Mouse (Mus musculus) adrenal gland, postnatal 36 days (tissue): ENCODE data around the gene 2410004B18Rik. TPM values are rescaled to one million over a fixed set of nuclear protein-coding genes. Genes with fewer than 3 reads are reported as not detected.
"Not testable (repeated sequence)": the region's sequence is repeated elsewhere in the genome, so short reads cannot be mapped to it uniquely, and the experiment has no call there.

Source experiments
- DNase-seq, 2 experiments: peaks; one replicate each; pipeline ENCODE4 v3.0.0; 2021; ENCODE audit warnings: mixed read lengths in 1 of 2
- long read RNA-seq, 2 experiments: library from polyadenylated mRNA; stranded (forward); transcript quantifications; one replicate each; pipeline ENCODE4 v2.0.0; 2021; ENCODE audit warnings: borderline sequencing depth in 2 of 2
- total RNA-seq, 2 experiments: library from RNA; stranded (reverse); gene quantifications; 2 replicates each; pipeline ENCODE4 v1.2.3; 2021

The 2410004B18Rik gene
- total RNA-seq, result 10 to 100 TPM; 22.3 to 22.8 TPM
- long read RNA-seq, experiment 1, transcript 2410004B18Rik-207 (3 exons, 724 nt), result minor isoform, 5 of 48 reads
- long read RNA-seq, experiment 1, transcript 2410004B18Rik-201 (3 exons, 1,547 nt), result major isoform, 28 of 48 reads
- long read RNA-seq, experiment 1, transcript 2410004B18Rik-202 (4 exons, 1,644 nt), result minor isoform, 6 of 48 reads
- long read RNA-seq, experiment 1, partial matches to known transcripts, result 2 of 48 reads
- long read RNA-seq, experiment 1, other reads (novel, unspliced or antisense), result 4 of 48 reads
- long read RNA-seq, experiment 2, transcript 2410004B18Rik-201 (3 exons, 1,547 nt), result major isoform, 10 of 17 reads
- long read RNA-seq, experiment 2, partial matches to known transcripts, result 2 of 17 reads
- long read RNA-seq, experiment 2, other reads (novel, unspliced or antisense), result 1 of 17 reads

DNA sequence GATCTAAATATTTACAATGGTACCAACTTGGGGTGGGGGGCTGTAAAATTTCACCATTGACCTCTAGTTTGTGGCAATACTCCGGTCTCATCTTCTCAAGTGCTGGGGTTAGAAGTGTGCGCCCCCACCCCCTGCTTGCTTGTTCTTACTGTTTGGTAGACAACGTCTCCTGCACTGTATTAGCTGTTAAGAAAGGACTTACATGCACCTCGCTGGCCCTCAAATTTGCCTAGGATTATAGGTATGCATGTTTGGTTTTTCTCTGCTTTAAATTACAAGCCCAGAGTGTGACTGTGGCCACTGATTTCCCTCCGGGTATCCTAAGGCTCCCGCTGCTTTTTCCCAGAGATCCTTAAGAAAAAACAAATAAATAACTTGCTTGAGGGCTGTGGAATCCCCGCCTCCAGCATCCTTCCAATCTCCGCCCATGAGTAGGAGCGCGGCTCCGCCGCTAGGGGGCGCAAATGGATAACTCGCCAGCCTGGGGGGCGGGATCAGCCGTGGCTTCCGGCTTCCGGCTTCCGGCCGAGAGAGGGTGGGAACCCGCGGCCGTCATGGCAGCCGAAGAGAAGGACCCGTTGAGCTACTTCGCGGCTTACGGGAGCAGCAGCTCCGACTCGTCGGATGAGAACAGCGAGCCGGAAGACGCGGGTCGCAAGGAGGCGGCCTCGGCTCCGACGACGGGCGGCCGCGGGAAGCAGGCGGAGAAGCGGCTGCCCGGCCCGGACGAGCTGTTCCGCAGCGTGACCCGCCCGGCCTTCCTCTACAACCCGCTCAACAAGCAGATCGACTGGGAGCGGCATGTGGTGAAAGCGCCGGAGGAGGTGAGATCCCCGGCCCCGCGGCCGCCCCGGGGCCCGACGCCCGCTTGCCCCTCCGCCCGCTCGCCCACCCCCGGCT, at the start of gene 2410004B18Rik:
Gene 2410004B18Rik, plus strand, starts transcription at position 510 of the 900 bp plus-strand sequence.
- DNase-seq, result peak; percentile 93 to 96

DNA sequence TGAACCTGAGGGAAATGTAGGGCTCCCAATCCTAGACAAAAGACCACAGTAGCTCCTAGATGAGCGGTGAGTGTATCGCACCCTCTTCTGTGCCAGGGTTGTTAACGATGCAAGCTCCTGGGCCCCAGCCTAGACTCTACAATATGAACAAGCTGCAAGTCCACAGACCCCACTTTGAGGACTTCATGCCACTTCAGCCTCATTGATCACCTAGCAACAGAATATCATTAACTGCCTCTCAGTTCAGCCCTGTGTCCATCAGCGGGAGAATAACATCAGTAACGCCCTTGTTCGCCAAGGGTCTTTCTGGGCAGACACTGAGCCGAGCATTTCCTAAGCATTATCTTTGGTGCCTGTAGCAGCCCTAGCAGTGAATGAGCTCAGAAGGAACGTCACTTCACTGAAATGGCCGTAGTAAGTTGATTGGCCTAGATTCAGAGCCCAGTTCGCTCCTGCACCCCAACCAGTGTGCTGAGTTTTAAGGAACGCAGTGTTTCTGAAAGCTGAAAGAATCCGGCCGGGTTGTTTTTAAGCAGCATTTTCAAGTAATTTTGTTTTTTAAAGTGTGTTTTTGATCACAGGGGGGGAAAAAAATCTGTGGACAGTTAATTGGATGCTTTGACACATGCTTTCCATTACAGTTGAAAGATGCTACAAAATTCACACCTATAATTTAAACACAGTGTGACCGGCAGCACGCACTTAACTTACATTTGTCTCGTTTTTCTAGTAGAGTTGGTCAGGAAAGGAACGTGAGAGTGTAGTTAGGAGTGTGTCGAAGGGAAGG, 47.3 kb upstream of the 2410004B18Rik start:
- DNase-seq, result no peak

DNA sequence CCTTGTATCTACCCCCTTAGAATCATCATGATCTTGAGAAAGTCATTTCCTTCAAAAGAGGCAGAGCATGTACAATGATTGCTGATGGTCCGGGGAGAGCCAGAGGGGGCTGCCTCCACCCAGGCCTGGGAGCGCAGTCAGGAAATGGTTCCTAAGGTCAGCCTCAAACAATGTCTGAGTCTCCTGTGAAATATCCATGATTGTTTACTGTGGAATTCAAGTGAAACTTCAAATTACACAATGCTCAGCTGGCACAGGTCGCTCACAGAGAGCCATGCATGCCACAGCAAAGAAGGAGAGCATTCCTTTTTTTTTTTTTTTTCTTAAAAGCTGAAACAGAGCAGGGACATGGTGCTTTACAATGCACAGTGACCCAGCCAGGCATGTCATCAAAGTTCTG, 45.4 kb upstream of the 2410004B18Rik start:
- no peak for DNase-seq

DNA sequence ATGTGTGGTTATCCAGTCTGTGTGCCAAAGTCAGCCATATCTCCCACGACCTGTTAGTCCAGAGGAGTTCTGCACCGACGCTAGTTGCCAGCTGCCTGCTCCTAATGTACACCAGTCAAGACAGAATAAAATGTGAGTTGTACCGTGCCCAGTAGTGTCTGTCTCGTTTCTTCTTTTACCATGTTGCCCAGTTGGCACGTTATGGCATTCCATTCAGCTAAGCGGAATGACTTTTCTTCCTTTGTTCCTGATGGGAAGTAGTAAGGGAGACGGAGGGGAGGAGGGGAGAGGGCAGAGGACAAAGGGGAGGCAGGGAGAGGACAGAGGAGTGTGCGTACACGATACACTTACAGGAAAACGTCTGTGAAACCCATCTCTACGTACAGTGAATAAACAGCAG, 43.7 kb upstream of the 2410004B18Rik start:
- DNase-seq, result no peak

DNA sequence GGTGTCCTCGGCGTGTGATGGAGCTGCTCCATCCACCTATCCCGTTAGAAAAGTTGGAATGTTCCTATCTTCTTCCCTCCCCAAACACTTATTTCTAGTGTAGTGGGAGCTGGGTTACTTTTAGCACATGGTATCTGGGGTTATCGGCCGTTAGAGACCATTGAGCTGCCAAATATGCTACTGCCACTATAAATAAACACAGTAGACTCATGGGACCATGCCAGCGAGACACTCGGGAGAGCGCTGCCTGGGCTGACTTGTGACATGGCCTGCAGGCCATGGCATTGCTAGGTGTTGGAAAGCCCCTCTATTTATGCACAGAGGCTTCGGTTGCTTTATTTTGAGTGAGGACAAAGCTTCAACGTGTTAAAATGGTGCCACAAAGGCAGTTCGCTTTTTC, 40.1 kb upstream of the 2410004B18Rik start:
- DNase-seq, result peak in 1 of 2 experiments; percentile 16

DNA sequence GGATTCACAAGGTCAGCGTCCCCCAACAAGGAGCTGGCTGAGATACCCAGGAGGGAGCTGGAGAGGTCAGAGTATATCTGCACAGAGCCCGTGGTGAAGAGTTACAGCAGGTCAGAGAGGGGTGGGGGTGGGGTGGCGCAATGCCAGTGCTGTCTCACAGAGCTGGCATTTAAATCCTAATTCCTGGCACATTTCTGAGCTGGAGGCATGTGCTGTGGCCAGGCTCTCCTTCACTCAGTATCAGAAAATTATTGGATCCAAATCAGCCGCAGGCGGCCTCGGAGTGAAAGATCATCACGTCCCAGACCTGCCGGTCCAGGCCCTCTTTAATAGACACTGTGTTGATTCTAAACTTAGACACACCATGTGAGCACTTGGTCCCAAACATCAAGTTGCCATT, 38.0 kb upstream of the 2410004B18Rik start:
- no peak for DNase-seq

DNA sequence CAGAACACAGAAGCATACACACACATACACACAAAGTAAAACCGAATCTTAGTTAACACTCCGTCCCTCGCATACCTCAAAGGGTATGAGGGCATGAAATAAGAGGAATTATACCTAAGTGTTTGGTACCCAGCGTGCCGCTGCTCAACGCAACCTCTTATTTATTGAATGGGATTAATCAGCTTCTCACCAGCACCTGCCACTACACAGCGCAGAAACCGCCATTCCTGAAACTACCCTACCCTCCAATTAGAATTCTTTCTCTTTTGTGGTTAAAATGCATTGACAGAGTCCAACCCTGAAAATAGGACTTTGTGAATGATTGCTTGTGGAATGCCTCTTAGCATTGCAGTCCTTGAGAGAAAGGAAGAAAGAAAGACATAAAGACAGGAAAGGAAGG, 34.3 kb upstream of the 2410004B18Rik start:
- no peak for DNase-seq

DNA sequence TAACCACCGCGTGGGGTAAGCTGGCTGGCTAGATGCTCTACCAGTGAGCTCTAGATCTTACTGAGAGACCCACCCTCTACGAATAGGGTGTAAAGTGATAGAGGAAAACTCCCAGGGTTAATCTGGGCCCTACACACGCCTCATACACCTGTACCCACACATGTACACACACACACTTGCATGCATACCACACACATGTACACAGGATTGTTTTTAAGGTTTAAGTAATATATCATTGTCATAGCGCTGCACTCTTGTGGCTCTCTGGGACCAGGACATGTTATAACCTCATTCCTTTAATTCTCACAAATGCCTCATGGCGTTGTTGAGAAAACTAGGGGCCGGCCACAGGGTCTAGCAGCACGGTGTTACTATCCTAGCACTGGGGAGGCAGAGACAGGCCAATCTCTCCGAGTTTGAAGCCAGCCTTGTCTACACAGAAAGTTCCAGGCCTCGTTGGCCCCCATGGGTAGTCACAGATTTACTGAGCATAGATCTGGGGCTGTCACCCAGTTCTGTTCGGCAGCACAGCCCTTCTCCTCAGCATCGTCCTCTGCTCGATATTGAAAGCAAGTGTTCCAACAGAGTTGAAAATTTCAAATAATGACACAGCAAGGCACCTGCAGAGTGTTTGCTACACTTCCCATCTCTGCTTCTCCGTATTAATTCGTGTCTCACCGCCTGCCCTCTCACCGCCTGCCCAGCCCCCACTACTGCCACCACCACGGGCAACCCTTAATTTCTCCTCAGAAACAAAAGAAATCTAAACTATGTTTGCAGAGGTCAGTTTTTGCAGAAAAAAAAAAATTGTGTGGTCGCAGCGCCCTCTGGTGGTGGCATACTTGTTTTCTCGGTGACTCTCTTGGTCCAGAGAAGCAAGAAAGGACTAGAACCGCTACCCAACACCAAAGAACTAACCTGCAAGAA, 32.7 kb upstream of the 2410004B18Rik start:
- peak; percentile 66 to 73 for DNase-seq

DNA sequence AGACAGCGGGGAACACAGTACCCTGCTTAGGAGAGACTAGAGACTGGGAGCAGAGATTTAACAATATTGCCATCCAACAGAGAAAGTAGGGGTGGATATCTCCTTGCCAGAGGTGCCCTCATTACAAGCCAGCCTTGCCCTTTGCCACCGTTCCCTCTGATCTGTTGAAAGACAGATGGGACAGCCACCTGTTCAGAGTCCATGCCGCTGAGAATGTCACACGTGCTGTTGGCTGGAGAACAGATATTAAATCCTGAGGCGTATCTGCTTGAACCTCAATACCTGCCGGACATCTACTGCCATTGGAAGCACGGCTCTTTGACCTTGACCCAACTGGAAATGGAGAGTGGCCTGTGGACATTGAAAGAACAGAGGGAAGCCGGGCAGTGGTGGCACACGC, 31.2 kb upstream of the 2410004B18Rik start:
- no peak for DNase-seq

DNA sequence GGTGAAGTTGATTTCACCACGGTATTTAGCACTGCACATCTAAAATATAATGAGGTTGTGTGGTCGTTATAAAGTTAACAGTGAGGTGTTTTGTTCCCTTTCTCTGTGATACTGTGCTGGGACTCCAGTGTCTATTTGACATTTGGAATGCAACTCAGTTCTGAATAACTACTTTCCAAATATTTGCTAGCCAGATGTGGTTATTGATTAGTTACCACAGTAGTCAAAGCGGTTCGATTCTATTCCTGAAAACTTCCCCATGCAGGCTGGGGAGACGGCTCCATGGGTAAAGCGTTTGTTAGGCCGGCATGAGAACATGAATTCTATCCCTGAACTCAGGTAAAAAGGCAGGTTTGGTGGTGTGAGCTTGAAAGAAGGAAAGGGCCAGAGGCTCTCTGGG, 25.3 kb upstream of the 2410004B18Rik start:
- DNase-seq, result no peak

DNA sequence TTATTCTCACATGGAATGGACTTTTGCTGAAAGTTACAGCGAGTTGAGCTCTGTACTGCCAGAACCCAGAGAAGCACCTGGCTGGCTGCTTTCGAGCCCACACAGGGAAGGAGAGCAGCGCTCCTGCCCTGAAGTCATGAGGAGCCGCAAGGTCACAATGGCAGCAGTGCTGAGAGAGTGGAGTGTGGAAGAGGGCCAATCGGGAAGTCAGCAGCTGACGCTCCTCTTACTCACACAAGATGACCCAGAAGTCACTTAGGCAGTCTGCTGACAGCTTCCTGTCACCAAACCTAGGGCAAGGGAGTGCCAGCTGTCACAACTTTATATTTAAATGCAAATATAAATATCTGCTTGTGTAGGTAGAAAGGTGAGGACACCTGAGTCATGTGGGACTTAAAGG, 24.6 kb upstream of the 2410004B18Rik start:
- peak; percentile 34 to 54 for DNase-seq

DNA sequence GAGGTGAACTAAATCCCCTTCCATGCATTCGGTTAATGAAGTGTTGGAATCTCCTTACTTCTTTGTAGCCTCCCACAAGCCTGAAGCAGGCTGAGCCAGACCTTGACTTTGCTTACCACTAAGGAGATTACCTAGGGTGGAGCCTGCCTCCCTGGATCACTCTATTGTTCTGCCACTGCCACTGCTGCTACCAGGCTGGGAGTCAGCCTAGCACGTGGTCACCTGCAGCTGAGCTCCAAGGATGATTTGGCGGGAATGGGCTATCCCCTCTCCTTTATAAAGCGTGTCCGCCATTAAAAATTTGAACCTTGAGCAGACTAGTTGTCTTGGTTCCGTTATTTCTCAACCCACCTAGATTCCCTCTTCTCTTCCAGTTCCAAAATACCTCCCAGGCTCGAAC, 23.9 kb upstream of the 2410004B18Rik start:
- not testable (repeated sequence) for DNase-seq

DNA sequence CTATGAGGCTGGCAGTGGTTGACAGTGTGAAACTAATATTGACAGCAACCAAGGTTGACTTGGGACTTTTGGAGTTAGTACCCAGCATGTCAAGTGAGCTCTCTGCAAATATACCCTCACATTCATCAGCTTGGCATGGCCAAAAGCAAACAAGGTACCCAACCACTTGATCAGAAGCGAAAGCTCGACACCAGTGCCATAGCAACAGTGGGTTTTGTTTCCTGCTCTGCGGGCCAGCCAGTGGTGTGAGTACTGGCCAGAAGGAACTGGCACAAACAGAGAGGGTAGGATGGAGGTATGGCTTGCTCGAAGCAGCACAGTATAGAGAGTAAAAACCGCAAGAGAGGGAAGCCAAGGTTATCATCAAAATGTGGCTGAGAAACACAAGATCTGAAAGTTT, 21.4 kb upstream of the 2410004B18Rik start:
- no peak for DNase-seq

DNA sequence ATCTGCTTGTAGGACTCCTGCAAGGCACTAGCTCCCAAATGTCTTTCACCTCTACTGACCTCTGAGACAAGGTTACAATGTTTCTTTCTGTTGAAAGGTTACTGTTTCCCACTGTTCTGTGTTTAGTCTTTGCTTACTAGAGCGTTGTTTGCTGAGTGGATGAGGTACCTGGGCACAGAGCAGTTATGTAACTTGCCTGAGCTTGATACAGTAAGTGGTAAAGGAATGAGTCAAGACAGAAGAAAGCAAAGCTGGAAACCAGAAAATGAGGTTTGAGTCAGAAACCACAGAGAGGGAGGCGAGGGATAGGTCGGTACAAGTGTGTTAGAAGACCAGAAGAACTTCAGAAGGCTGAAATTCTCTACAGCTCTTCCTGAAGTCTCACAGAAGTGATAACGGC, 21.0 kb upstream of the 2410004B18Rik start:
- no peak for DNase-seq

DNA sequence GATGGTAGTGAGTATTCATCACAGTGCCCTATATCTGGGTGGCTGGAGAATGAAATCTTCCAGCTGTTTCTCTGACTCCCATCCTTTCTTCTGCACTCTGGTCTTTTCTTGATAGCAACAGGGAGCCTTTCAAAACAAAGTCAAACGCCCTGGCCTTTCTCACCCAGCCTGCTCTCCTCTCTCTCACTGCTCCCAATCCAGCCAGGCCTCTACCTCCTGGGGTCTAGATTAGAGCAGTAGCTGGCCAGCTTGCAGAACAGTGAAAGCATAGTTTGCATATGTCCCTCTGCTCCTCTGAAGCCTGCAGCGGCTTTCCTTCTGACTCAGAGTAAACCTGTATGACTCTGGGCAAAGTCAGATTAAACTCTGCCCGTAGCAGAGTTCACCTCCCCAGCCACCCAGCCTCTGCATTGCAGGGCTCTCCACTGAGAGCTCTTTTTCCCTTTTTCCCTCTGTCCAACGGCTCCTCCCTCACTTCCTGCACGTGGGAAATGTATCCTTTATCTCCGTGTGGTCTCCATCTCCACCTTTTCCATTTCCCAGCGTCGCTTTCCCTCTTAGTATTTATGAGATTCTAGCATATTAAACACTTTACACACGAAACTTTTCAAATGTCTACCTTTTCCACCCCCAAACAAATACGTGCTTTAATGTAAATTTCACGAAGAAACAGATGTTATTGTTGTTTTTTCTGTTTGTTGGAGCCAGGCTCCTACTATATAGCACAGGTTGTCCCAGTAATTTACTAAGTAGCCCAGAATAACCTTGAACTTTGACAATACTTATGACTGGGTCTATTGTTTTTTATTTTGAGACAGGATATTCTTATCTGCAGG, 15.6 kb upstream of the 2410004B18Rik start, which contains the start of gene Bcl10:
Gene Bcl10, plus strand, starts transcription at position 786 of the 836 bp plus-strand sequence.
- no peak for DNase-seq

DNA sequence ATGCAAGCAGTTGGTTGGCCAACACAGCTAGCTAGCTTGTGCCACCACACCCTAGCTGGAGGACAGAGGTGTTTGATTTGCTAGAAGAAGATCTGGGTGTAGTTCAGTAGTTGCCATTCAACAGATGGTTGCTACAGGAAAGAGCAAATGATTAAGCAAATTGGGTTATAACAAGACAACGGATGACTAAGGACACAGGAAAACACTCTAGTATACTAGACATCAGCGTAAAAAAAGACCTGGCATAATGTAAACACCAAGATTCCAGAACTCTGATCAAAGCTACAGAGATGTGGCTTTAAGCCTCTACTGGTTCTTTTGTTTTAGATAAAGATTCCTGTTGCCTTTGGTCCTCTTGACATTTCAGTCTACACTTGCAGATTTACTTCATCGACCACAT, 14.8 kb upstream of the 2410004B18Rik start:
- no peak for DNase-seq

DNA sequence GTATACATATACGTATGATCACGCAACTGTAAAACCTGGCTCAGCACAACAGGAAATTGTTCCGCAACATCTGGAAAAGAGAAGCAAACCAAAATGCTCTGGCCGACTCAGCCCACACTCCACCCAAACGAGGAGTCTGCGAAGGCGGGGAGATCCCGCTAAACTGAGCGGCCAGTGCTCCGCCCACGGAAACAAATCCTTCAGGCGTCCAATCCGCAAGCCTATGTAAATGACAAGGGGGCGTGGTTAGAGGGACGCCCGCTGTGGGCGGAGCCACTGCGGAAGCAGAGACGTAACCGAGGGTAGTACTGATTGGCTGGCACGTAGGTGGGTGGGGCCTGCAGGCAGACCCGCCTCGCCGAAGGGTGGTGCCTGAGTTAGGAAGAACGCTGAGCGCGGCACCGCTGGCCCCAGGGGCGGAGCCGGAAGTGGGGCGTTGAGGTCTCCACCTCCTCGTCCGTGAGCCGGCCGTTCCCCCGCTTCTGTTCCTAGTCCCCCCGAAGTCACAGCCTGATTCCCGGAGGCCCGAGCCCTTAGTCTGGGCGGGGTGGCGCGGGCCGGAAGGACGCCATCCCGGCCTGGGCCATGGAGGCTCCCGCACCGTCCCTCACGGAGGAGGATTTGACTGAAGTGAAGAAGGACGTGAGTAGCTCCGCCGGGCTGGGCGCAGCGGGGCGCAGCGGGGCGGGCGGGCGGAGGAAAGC, 13.8 kb upstream of the 2410004B18Rik start:
- DNase-seq, result peak; percentile 99 to 100

DNA sequence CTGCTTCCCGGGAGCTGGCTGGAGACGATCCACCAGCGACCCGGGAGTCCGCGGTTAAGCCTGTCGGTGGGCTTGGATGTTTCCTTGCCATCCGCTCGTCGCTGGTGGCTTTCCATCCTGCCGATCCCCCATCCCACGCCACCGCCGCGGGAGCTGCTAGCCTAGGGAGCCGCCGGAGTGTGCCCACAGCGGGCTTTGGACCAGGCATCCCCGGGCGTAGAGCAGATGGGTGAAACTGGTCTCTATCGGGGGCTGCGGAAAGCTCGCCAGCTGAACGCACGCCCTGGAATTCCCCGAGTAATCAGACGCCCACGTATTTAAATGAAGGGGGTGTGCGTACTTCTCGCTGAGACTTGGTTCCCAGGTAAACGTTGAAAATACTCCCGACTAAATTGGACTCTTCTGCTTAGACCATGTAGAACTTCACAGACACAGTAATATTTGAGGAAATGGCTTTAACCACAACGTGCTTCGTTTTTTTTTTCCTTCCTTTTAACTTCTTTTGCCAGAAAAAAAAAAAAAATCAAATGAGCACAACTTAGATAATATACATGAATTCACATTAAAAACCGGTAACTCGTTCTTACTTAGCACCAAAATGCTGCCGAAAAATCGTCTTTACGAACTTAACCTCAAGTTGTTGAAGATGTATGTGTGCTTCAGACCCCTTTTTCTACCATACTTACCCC, 13.0 kb upstream of the 2410004B18Rik start:
- peak; percentile 53 to 62 for DNase-seq

DNA sequence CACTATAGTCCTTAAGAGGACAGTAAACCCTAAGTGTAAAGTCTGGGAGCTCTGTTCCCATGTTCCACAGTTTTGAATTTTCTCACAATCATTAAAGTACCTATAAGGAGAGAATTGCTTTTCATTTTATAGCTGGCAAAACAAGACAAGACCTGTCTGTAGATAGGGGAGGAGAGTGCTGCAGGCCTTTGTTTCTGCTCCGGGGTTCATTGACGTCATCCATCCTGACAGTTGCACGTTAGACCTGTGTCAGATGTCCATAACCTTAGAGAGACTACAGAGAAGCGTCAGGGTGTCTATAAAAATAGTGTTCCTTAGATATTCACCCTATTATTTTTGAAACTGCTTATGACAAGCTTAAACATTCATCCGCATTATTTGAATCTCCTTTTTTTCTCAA, 12.3 kb upstream of the 2410004B18Rik start:
- no peak for DNase-seq
